Mouse (Mus musculus): Measurements from ENCODE around the gene Pmpcb.

Gene Pmpcb

GRCm38 (mm10) chr5:21792166-21792565, 55.2 kb downstream of the Pmpcb start:
- CTCF ChIA-PET = no interaction called here

GRCm38 (mm10) chr5:21802907-21803306, 66.0 kb downstream of the Pmpcb start:
- CTCF ChIA-PET = no interaction called here

GRCm38 (mm10) chr5:21803691-21804188, 66.8 kb downstream of the Pmpcb start:
- CTCF ChIA-PET = no interaction called here

- CTCF ChIA-PET = no interaction called here
Observed at GRCm38 (mm10) chr5:21804837-21805236, 67.9 kb downstream of the Pmpcb start.
